Mouse (Mus musculus) urinary bladder, postnatal 4 days (tissue): ENCODE results near the gene Sesn2.
"Not testable (repeated sequence)": the region's sequence is repeated elsewhere in the genome, so short reads cannot be mapped to it uniquely, and the experiment has no call there.

ENCODE experiments used
- DNase-seq, 2 experiments: peaks; one replicate each; pipeline ENCODE4 v3.0.0; 2021 to 2022; ENCODE audit warnings: low spot score in 2 of 2

Sesn2 gene

GRCm38 (mm10) chr4:132482956-132483608 lies 27.2 kb downstream of the Sesn2 start:
- DNase-seq, result no peak

GRCm38 (mm10) chr4:132482104-132482503 lies 28.2 kb downstream of the Sesn2 start:
- DNase-seq, result not testable (repeated sequence)

GRCm38 (mm10) chr4:132477833-132478232 lies 32.5 kb downstream of the Sesn2 start:
- DNase-seq, result no peak

- DNase-seq, result no peak
Measured at GRCm38 (mm10) chr4:132475895-132476878, 34.1 kb downstream of the Sesn2 start.

GRCm38 (mm10) chr4:132474631-132475030 lies 35.7 kb downstream of the Sesn2 start:
- DNase-seq, result peak in 1 of 2 experiments; percentile 37

GRCm38 (mm10) chr4:132473411-132473810 lies 36.9 kb downstream of the Sesn2 start:
- DNase-seq, result no peak

- DNase-seq, result no peak
Measured at GRCm38 (mm10) chr4:132469873-132470272, 40.4 kb downstream of the Sesn2 start.

- no peak for DNase-seq
Measured at GRCm38 (mm10) chr4:132464255-132464613, 46.1 kb downstream of the Sesn2 start.

GRCm38 (mm10) chr4:132463430-132464254 lies 46.7 kb downstream of the Sesn2 start, which contains the start of gene Med18:
Med18 (minus strand) TSS chr4:132463921.
- peak; percentile 86 to 89 for DNase-seq

- DNase-seq, result no peak
Measured at GRCm38 (mm10) chr4:132462836-132463235, 47.5 kb downstream of the Sesn2 start.

GRCm38 (mm10) chr4:132460225-132460624 lies 50.1 kb downstream of the Sesn2 start:
- no peak for DNase-seq

GRCm38 (mm10) chr4:132455561-132455960 lies 54.7 kb downstream of the Sesn2 start:
- no peak for DNase-seq

- no peak for DNase-seq
Measured at GRCm38 (mm10) chr4:132455146-132455545, 55.2 kb downstream of the Sesn2 start.

GRCm38 (mm10) chr4:132454216-132454615 lies 56.1 kb downstream of the Sesn2 start:
- no peak for DNase-seq

GRCm38 (mm10) chr4:132449778-132450177 lies 60.5 kb downstream of the Sesn2 start:
- no peak for DNase-seq

GRCm38 (mm10) chr4:132446105-132446504 lies 64.2 kb downstream of the Sesn2 start:
- no peak for DNase-seq

- DNase-seq, result no peak
Measured at GRCm38 (mm10) chr4:132444516-132444915, 65.8 kb downstream of the Sesn2 start.
